Mouse (Mus musculus): ENCODE measurements around the gene Klre1. TPM values are rescaled to one million over a fixed set of nuclear protein-coding genes. Genes with fewer than 3 reads are reported as not detected.

Gene Klre1
- 0.13 TPM in 1 of 2 replicates, not detected in the other for polyA plus RNA-seq (2015; fragmentation: Nextera tagmentation; extraction: Ambion mirVana)

DNA sequence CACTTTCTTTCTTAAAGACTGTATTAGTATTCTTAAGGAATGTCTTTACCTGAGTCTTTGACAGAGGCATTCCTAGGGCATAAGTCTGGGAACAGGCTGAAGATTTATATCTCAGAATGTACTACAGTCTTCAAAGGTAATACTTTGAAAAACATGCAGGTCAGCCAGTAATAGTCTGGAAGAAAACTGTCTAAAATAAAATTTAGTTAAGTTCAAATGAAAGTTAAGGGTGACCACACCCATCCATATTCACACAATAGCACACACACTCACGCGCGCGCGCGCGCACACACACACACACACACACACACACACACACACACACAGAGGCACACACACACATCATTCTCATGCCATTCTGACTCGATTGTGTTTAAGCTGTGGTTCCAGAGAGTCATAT is at the start of gene Klre1:
Gene Klre1 (plus strand): TSS at position 301 of the 400 bp plus-strand sequence.
- no peak for ATAC-seq (ENCODE audit: low read depth)
- Histone ChIP-seq H3K27me3 (ENCODE audit: control insufficient read depth, insufficient read depth, low read depth, low read length) (no peaks in the 10 kb centered on the region), H3K36me3 (ENCODE audit: control insufficient read depth, insufficient read depth) (no peaks in the 10 kb centered on the region), H3K4me1 (ENCODE audit: control insufficient read depth, low read depth, low read length) (no peaks in the 10 kb centered on the region), H3K9me3 (replicated peaks; ENCODE audit: control insufficient read depth, low read length) (no peaks in the 10 kb centered on the region), H3K4me3 (ENCODE audit: low read depth, low read length) (no peak within 1 kb of the TSS), H3K27ac (ENCODE audit: low read length) (no peak within 1 kb of the TSS), H3K4me2 (ENCODE audit: low read depth, low read length) (no peak within 1 kb of the TSS), H3K9ac (ENCODE audit: low read depth, low read length) (no peak within 1 kb of the TSS)
- WGBS (ENCODE audit: insufficient replicate concordance): 89% methylated on average over 8 of the region's 8 CpGs

DNA sequence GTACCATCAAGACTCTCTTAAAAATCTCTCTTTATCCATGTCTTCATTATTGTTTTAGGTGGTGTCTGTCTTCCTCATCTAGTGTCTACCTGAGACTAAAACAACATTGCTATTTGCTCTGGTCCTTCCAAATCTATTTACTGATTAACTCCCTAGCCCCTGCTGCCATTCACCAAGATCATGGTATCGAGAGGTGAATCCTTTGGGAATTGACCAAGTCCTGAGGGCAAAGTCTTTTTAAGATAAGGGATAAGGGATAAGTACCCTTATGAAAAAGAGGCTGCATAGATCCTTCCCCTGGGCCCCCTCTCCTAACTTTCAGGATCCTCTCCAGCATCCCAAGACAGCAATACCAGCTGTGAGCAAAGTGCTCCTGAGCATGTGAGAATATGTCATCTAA is 48.1 kb upstream of the Klre1 start:
- no peak overlapping the region for H3K9ac ChIP-seq (ENCODE audit: low read depth, low read length)
- H3K27ac ChIP-seq (ENCODE audit: low read length): no peak overlapping the region
- peaks cover 10% of the 10 kb centered on the region for H3K4me1 ChIP-seq (ENCODE audit: control insufficient read depth, low read depth, low read length)
- whole genome bisulfite sequencing (ENCODE audit: insufficient replicate concordance): 32% methylated on average over 1 of the region's 1 CpGs
- H3K36me3 ChIP-seq (ENCODE audit: control insufficient read depth, insufficient read depth): no peaks in the 10 kb centered on the region
- no peaks in the 10 kb centered on the region for H3K9me3 ChIP-seq (replicated peaks; ENCODE audit: control insufficient read depth, low read length)
- H3K4me3 ChIP-seq (ENCODE audit: low read depth, low read length): no peak overlapping the region
- ATAC-seq (ENCODE audit: low read depth): no peak
- no peak overlapping the region for H3K4me2 ChIP-seq (ENCODE audit: low read depth, low read length)
- no peaks in the 10 kb centered on the region for H3K27me3 ChIP-seq (ENCODE audit: control insufficient read depth, insufficient read depth, low read depth, low read length)

DNA sequence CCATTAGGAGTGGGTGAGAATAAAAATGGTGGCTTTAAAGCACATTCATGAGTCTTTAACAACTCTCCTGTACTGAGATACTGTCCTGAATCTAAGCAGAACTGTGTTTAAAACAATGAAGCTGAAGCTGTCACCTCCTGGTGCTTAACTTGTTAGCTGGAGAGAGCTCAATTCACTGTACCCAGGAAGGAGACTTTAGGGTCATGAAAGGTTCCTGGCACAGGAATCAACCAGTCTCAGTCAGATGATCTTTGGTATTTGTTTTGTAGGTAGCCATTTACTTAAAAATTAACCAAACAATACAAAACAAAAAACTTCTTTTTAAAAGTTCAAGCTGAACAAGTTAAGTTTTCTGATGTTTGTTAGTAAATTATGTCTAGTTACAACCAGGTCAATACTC is 47.4 kb upstream of the Klre1 start:
- peaks cover 15% of the 10 kb centered on the region for H3K4me1 ChIP-seq (ENCODE audit: control insufficient read depth, low read depth, low read length)
- H3K4me3 ChIP-seq (ENCODE audit: low read depth, low read length): no peak overlapping the region
- H3K27me3 ChIP-seq (ENCODE audit: control insufficient read depth, insufficient read depth, low read depth, low read length): no peaks in the 10 kb centered on the region
- no peak overlapping the region for H3K9ac ChIP-seq (ENCODE audit: low read depth, low read length)
- no peak overlapping the region for H3K27ac ChIP-seq (ENCODE audit: low read length)
- ATAC-seq (ENCODE audit: low read depth): no peak
- H3K4me2 ChIP-seq (ENCODE audit: low read depth, low read length): no peak overlapping the region
- no peaks in the 10 kb centered on the region for H3K36me3 ChIP-seq (ENCODE audit: control insufficient read depth, insufficient read depth)
- H3K9me3 ChIP-seq (replicated peaks; ENCODE audit: control insufficient read depth, low read length): no peaks in the 10 kb centered on the region

DNA sequence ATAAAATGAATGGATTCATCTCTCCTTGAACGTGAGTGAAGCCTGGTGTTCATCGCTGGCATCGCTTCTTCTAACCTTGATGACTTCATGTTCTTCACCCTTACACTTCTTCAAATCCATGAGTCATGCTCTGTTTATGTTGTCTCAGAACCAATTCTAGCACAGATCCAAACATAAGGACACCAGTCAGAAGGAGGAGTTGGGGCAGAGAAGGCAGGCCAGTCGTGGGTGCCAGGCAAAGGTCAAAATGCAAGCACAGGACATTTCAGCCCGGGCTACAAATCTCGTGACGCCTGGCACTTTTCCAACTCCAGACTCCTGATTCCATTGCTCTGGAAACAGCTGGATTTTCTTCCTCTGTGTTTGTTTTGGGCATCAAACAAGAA is 45.2 kb upstream of the Klre1 start:
- peak; percentile 38 for ATAC-seq (ENCODE audit: low read depth)
- 38% methylated on average over 7 of the region's 7 CpGs for whole genome bisulfite sequencing (ENCODE audit: insufficient replicate concordance)
- Histone ChIP-seq H3K9ac (ENCODE audit: low read depth, low read length) (peak overlapping the region; percentile 80), H3K4me1 (ENCODE audit: control insufficient read depth, low read depth, low read length) (peaks cover 20% of the 10 kb centered on the region), H3K4me2 (ENCODE audit: low read depth, low read length) (peak overlapping the region; percentile 72), H3K27me3 (ENCODE audit: control insufficient read depth, insufficient read depth, low read depth, low read length) (no peaks in the 10 kb centered on the region), H3K4me3 (ENCODE audit: low read depth, low read length) (peak overlapping the region; percentile 82), H3K36me3 (ENCODE audit: control insufficient read depth, insufficient read depth) (no peaks in the 10 kb centered on the region), H3K27ac (ENCODE audit: low read length) (peak overlapping the region; percentile 82), H3K9me3 (replicated peaks; ENCODE audit: control insufficient read depth, low read length) (no peaks in the 10 kb centered on the region)

DNA sequence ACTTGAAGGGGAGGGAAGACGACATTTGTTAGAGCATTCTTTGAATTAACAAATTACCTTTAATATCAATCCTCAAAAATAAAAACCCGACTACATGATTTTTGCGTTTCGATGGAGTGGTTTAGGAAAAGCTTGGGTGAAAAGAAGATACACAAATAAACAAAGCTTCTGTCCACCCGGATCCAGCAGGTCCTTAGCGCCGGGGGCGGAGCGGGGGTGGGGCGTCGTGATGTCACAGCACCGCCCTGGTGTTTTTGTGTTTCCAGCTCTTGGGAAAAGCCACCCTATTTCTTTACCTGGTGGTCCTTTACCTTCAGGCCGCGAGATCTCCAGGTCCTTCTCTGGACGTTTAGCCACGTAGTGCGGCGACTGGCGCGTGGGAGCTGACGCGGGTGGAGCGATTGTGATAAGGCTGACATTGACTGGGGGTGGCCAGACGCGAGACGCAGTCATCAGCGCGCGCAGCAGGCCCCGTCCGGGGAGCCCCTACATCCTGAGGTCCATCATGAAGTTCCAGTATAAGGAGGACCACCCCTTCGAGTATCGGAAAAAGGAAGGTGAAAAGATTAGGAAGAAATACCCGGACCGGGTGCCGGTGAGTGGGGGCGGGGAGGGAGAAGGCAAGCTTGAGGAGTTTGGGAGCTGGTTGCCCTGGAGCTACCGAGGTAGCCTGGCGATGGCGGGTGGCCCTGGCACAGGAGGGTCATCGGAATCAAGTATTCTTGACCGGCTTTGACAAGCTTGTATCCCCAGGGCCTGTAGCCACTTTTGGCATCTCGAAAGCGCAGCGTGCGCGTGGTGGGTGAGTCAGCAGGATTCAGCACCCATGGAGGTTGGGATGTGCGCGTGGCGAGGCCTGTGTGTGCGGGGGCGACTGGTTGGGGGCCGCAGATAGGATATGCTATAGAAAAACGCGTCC is 44.5 kb upstream of the Klre1 start, which contains the start of gene Gabarapl1:
Gene Gabarapl1 (plus strand): TSS at position 219 of the 919 bp plus-strand sequence.
- ATAC-seq (ENCODE audit: low read depth): peak; percentile 85
- WGBS (ENCODE audit: insufficient replicate concordance): under 1% methylated on average over 55 of the region's 55 CpGs
- H3K27me3 ChIP-seq (ENCODE audit: control insufficient read depth, insufficient read depth, low read depth, low read length): no peaks in the 10 kb centered on the region
- H3K4me2 ChIP-seq (ENCODE audit: low read depth, low read length): peak within 1 kb of the TSS; percentile 72
- H3K9me3 ChIP-seq (replicated peaks; ENCODE audit: control insufficient read depth, low read length): no peaks in the 10 kb centered on the region
- H3K4me3 ChIP-seq (ENCODE audit: low read depth, low read length): peak within 1 kb of the TSS; percentile 82
- peak within 1 kb of the TSS; percentile 80 for H3K9ac ChIP-seq (ENCODE audit: low read depth, low read length)
- peak within 1 kb of the TSS; percentile 82 for H3K27ac ChIP-seq (ENCODE audit: low read length)
- H3K4me1 ChIP-seq (ENCODE audit: control insufficient read depth, low read depth, low read length): peaks cover 20% of the 10 kb centered on the region
- no peaks in the 10 kb centered on the region for H3K36me3 ChIP-seq (ENCODE audit: control insufficient read depth, insufficient read depth)

DNA sequence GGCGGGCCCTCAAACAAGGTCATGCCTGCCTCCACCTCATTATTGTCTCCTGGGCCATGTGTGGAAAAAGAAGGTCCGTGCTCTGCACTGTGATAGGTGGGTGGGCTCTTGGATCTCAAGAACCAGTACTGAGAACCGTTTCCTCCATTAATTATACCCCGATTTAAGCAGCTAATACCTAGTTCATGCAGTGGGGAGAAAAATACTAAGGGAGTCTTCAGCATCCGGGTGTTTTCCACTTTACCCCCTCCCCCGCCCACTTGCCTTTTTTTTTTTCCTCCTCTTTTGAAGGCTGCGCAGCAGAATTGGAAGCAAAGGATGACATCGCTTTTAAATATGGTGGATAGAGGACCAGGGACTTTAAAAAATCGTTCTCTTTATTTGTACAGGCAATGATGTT is 43.6 kb upstream of the Klre1 start:
- Histone ChIP-seq H3K9ac (ENCODE audit: low read depth, low read length) (peak overlapping the region; percentile 80), H3K4me2 (ENCODE audit: low read depth, low read length) (peak overlapping the region; percentile 72), H3K9me3 (replicated peaks; ENCODE audit: control insufficient read depth, low read length) (no peaks in the 10 kb centered on the region), H3K4me3 (ENCODE audit: low read depth, low read length) (peak overlapping the region; percentile 82), H3K36me3 (ENCODE audit: control insufficient read depth, insufficient read depth) (peaks cover 6% of the 10 kb centered on the region), H3K27me3 (ENCODE audit: control insufficient read depth, insufficient read depth, low read depth, low read length) (no peaks in the 10 kb centered on the region), H3K27ac (ENCODE audit: low read length) (no peak overlapping the region; the same call in 1 of the 2 replicates), H3K4me1 (ENCODE audit: control insufficient read depth, low read depth, low read length) (peaks cover 20% of the 10 kb centered on the region)
- no peak for ATAC-seq (ENCODE audit: low read depth)
- 4% methylated on average over 9 of the region's 9 CpGs for WGBS (ENCODE audit: insufficient replicate concordance)

DNA sequence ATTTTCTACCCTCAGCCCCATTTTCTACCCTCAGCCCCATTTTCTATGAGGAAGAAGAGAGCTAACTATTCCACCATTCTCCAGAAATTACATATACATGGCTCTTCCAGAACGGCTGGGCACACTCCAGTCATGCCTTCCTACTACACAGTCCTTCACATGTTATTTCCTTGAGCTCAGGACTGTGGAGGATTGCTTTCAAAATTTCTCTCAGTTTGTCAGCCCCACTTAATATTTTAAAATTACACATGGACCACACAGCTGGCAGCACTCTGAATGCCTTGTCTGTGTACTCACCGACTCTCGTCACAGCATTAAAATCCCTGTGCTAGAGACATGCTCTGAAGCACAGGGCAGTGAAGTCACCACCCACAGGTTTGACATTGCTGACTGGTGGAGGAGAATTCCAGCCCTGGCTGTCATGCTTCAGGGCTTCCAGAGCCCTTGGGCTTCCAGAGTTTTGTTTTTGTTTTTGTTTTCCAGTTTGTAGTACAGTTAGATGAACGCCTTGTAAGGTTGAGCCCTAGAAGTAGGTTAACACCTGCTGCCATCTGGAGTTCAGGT is 43.0 kb upstream of the Klre1 start:
- peak overlapping the region; percentile 82 for H3K4me3 ChIP-seq (ENCODE audit: low read depth, low read length)
- 63% methylated on average over 4 of the region's 4 CpGs for WGBS (ENCODE audit: insufficient replicate concordance)
- no peak overlapping the region for H3K27ac ChIP-seq (ENCODE audit: low read length)
- peak overlapping the region; percentile 72 for H3K4me2 ChIP-seq (ENCODE audit: low read depth, low read length)
- H3K27me3 ChIP-seq (ENCODE audit: control insufficient read depth, insufficient read depth, low read depth, low read length): no peaks in the 10 kb centered on the region
- peaks cover 20% of the 10 kb centered on the region for H3K4me1 ChIP-seq (ENCODE audit: control insufficient read depth, low read depth, low read length)
- H3K9ac ChIP-seq (ENCODE audit: low read depth, low read length): peak overlapping the region; percentile 80
- no peak for ATAC-seq (ENCODE audit: low read depth)
- H3K9me3 ChIP-seq (replicated peaks; ENCODE audit: control insufficient read depth, low read length): no peaks in the 10 kb centered on the region
- peaks cover 13% of the 10 kb centered on the region for H3K36me3 ChIP-seq (ENCODE audit: control insufficient read depth, insufficient read depth)

DNA sequence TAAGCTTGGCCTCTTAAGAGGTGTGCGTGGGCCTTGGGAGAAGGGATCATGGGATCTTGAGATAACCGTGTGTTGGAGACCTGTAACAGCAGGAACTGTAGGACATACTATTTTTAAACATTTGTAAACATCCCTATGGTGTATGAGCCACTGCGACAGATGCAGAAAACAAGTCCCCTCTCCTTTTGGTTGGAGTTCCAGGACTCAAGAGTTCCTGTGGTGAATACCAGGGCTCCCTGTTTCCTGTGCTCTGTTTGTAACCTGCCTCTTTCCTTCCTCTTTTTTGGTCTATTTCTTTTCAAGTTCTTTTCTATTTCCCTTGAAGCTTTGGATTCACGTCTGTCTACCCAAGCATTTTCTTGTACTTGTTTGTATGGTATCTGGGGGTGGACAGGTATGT is 42.0 kb upstream of the Klre1 start:
- H3K9me3 ChIP-seq (replicated peaks; ENCODE audit: control insufficient read depth, low read length): no peaks in the 10 kb centered on the region
- no peak overlapping the region for H3K4me3 ChIP-seq (ENCODE audit: low read depth, low read length)
- peaks cover 13% of the 10 kb centered on the region for H3K36me3 ChIP-seq (ENCODE audit: control insufficient read depth, insufficient read depth)
- H3K4me2 ChIP-seq (ENCODE audit: low read depth, low read length): 0 out of 2 replicates have a peak overlapping the region, but pooled peaks have one; percentile 72
- no peak overlapping the region for H3K27ac ChIP-seq (ENCODE audit: low read length)
- no peaks in the 10 kb centered on the region for H3K27me3 ChIP-seq (ENCODE audit: control insufficient read depth, insufficient read depth, low read depth, low read length)
- H3K9ac ChIP-seq (ENCODE audit: low read depth, low read length): no peak overlapping the region
- ATAC-seq (ENCODE audit: low read depth): no peak
- WGBS (ENCODE audit: insufficient replicate concordance): 26% methylated on average over 4 of the region's 4 CpGs
- peaks cover 20% of the 10 kb centered on the region for H3K4me1 ChIP-seq (ENCODE audit: control insufficient read depth, low read depth, low read length)

DNA sequence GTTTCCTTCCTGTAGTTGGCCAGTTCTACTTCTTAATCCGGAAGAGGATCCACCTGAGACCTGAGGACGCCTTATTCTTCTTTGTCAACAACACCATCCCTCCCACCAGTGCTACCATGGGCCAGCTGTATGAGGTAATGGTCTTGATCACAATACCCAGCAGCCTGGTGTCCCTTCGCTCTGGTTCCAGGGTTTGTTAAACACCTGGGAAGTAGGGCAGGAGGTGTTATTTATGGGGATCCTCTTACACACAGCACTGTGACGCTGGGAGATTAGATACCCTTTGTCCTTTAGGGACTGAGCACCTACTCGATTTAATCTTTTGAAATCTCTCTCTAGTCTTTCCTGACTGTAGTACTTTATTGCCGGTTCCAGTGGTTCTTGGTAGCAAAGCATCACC is 39.1 kb upstream of the Klre1 start:
- Histone ChIP-seq H3K4me2 (ENCODE audit: low read depth, low read length) (no peak overlapping the region), H3K4me1 (ENCODE audit: control insufficient read depth, low read depth, low read length) (peaks cover 17% of the 10 kb centered on the region), H3K27ac (ENCODE audit: low read length) (no peak overlapping the region), H3K4me3 (ENCODE audit: low read depth, low read length) (no peak overlapping the region), H3K36me3 (ENCODE audit: control insufficient read depth, insufficient read depth) (peaks cover 24% of the 10 kb centered on the region), H3K27me3 (ENCODE audit: control insufficient read depth, insufficient read depth, low read depth, low read length) (no peaks in the 10 kb centered on the region), H3K9me3 (replicated peaks; ENCODE audit: control insufficient read depth, low read length) (no peaks in the 10 kb centered on the region), H3K9ac (ENCODE audit: low read depth, low read length) (no peak overlapping the region)
- 81% methylated on average over 6 of the region's 6 CpGs for WGBS (ENCODE audit: insufficient replicate concordance)
- ATAC-seq (ENCODE audit: low read depth): no peak
